Mouse (Mus musculus): ENCODE data around the gene Myoz1.

DNA sequence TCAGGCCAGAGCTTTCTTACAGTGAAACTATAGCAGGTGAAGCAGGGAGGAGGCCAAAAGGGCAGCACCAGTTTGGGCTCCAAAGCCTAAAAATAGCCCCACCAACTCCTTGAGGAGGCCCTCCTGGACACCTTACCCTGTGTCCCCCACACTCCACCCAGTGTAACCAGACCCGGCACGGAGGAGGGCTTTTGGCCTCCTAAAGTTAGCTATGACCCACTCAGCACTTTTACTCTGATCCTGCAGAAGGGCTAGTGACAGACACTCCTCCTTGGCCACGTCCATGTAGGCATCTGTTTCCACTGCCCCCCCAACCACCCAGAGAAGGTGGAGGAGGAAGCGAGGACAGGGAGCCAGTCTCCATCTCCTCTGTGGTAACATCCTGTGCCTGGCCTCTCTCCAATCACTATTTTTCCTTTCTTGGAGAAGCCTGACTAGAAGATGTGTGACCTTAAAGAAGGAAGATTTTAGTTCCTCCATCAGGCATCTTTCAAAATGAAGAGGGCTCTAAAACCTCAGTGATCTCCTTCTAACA is 4.6 kb downstream of the Myoz1 start:
- TF ChIP-seq ZC3H11A (IDR thresholded peaks at IDR 0.05; ENCODE audit: low read depth, low read length) (no peak), TAL1 (IDR thresholded peaks at IDR 0.05; ENCODE audit: low read length) (no peak), MAZ (IDR thresholded peaks at IDR 0.05; ENCODE audit: low read depth, low read length) (no peak), CTCF (IDR thresholded peaks at IDR 0.05 in 2 of 3, conservative IDR thresholded peaks at IDR 0.05 in 1 of 3; ENCODE audit: control insufficient read depth in 1 of 3, insufficient read depth in 1 of 3, low read depth in 2 of 3, low read length in 3 of 3, poor library complexity in 1 of 3, severe bottlenecking in 1 of 3) (no peak), USF2 (IDR thresholded peaks at IDR 0.05; ENCODE audit: borderline replicate concordance in 1 of 2, insufficient read depth in 1 of 2, low read depth in 1 of 2, low read length in 2 of 2) (no peak), POLR2A (IDR thresholded peaks at IDR 0.05; ENCODE audit: control insufficient read depth in 1 of 2, insufficient read depth in 1 of 2, low read depth in 1 of 2, low read length in 2 of 2, poor library complexity in 1 of 2) (no peak), ZKSCAN1 (IDR thresholded peaks at IDR 0.05; ENCODE audit: low read depth, low read length) (no peak), POLR2AphosphoS5 (IDR thresholded peaks at IDR 0.05; ENCODE audit: borderline replicate concordance, low read depth, low read length) (no peak), USF1 (IDR thresholded peaks at IDR 0.05; ENCODE audit: low read depth, low read length) (no peak), HCFC1 (IDR thresholded peaks at IDR 0.05; ENCODE audit: low read depth, low read length) (no peak), SIN3A (IDR thresholded peaks at IDR 0.05; ENCODE audit: low read length) (no peak)
